Mouse (Mus musculus) limb, embryonic 11.5 days (tissue): ENCODE data around the gene Gm36245. TPM values are rescaled to one million over a fixed set of nuclear protein-coding genes. Genes with fewer than 3 reads are reported as not detected.
"Not testable (repeated sequence)": the region's sequence is repeated elsewhere in the genome, so short reads cannot be mapped to it uniquely, and the experiment has no call there.

Source experiments
- ATAC-seq: fragments of 200-750 bp; cut with Nextera tagmentation; 2 replicates; pipeline ENCODE4 v1.8.0; 2017; ENCODE audit warnings: low read depth; ENCODE audit not compliant: insufficient number of reproducible peaks, low FRiP score, low TSS enrichment
- DNase-seq: peaks from one replicate; pipeline ENCODE4 v3.0.0-alpha.2; 2015; ENCODE audit warnings: low spot score
- H3K27ac ChIP-seq: fragments of 300-500 bp; sonication (generic); replicated peaks from 2 replicates; pipeline ENCODE4 v1.5.1; 2014; ENCODE audit warnings: low read depth, mild to moderate bottlenecking, low read length
- H3K27me3 ChIP-seq: fragments of 300-500 bp; sonication (generic); 2 replicates; pipeline ENCODE4 v1.6.1; 2014; ENCODE audit warnings: mild to moderate bottlenecking, low read length, mixed read lengths; ENCODE audit not compliant: control insufficient read depth, insufficient read depth
- H3K36me3 ChIP-seq: fragments of 300-500 bp; sonication (generic); 2 replicates; pipeline ENCODE4 v1.6.1; 2014; ENCODE audit warnings: mild to moderate bottlenecking, low read length, moderate library complexity, mixed read lengths; ENCODE audit not compliant: control insufficient read depth, insufficient read depth
- H3K4me1 ChIP-seq: fragments of 300-500 bp; sonication (generic); 2 replicates; pipeline ENCODE4 v1.6.1; 2014; ENCODE audit warnings: low read length, mixed read lengths; ENCODE audit not compliant: control insufficient read depth, insufficient read depth
- H3K4me2 ChIP-seq: fragments of 300-500 bp; sonication (generic); 2 replicates; pipeline ENCODE4 v1.6.1; 2014; ENCODE audit warnings: low read depth, mild to moderate bottlenecking, moderate library complexity; ENCODE audit not compliant: severe bottlenecking
- H3K4me3 ChIP-seq: fragments of 300-500 bp; sonication (generic); 2 replicates; pipeline ENCODE4 v1.5.1; 2014; ENCODE audit warnings: low read depth, low read length
- H3K9ac ChIP-seq: fragments of 300-500 bp; sonication (generic); 2 replicates; pipeline ENCODE4 v1.6.1; 2014; ENCODE audit warnings: mild to moderate bottlenecking, low read length
- H3K9me3 ChIP-seq: fragments of 300-500 bp; sonication (generic); 2 replicates; pipeline ENCODE4 v1.6.1; 2016; ENCODE audit warnings: low read length; ENCODE audit not compliant: control insufficient read depth
- WGBS: fragments of 180-500 bp; shearing (Covaris S2); extraction: QIAGEN DNeasy Blood & Tissue Kit; methylation state at CpG from one replicate; pipeline ENCODE4 v1.1.7; 2014; 5-methylcytosine and 5-hydroxymethylcytosine counted together
- polyA plus RNA-seq: library from polyadenylated mRNA; unstranded; fragments of >200 nt; fragmentation: Nextera tagmentation; extraction: Ambion mirVana; gene quantifications from 2 replicates; pipeline ENCODE4 v1.2.1, GENCODE M21; 2014

Gene Gm36245
- polyA plus RNA-seq, 1 experiment from 2014 or later, result not detected

- Histone ChIP-seq H3K9me3 (no peaks in the 10 kb centered on the region), H3K4me1 (no peaks in the 10 kb centered on the region), H3K36me3 (no peaks in the 10 kb centered on the region), H3K9ac (no peak overlapping the region), H3K4me3 (no peak overlapping the region), H3K27me3 (no peaks in the 10 kb centered on the region), H3K27ac (no peak overlapping the region), H3K4me2 (no peak overlapping the region)
- no peak for DNase-seq
- 69% methylated on average over 1 of the region's 1 CpGs for WGBS
- no peak for ATAC-seq
These were observed 5.5 kb upstream of the Gm36245 start for GRCm38 (mm10) chr15:77593557-77593956.

GRCm38 (mm10) chr15:77595961-77596360, 3.1 kb upstream of the Gm36245 start, which contains the start of gene Apol10b:
Apol10b (minus strand) TSS chr15:77596125.
- DNase-seq (no peak), ATAC-seq (no peak)
- Histone ChIP-seq H3K4me2 (no peak within 1 kb of the TSS), H3K9ac (no peak within 1 kb of the TSS), H3K27me3 (no peaks in the 10 kb centered on the region), H3K9me3 (no peaks in the 10 kb centered on the region), H3K27ac (no peak within 1 kb of the TSS), H3K36me3 (no peaks in the 10 kb centered on the region), H3K4me3 (no peak within 1 kb of the TSS), H3K4me1 (no peaks in the 10 kb centered on the region)
- WGBS, result 62% methylated on average over 5 of the region's 5 CpGs

GRCm38 (mm10) chr15:77598429-77598828, 629 bp upstream of the Gm36245 start:
- Histone ChIP-seq H3K4me2 (no peak overlapping the region), H3K9ac (no peak overlapping the region), H3K36me3 (no peaks in the 10 kb centered on the region), H3K27ac (no peak overlapping the region), H3K27me3 (no peaks in the 10 kb centered on the region), H3K9me3 (no peaks in the 10 kb centered on the region), H3K4me1 (no peaks in the 10 kb centered on the region), H3K4me3 (no peak overlapping the region)
- ATAC-seq (no peak), DNase-seq (no peak)
- WGBS, result 60% methylated on average over 3 of the region's 3 CpGs

GRCm38 (mm10) chr15:77606069-77606468, 7.0 kb downstream of the Gm36245 start:
- ATAC-seq (no peak), DNase-seq (no peak)
- Histone ChIP-seq H3K27me3 (no peaks in the 10 kb centered on the region), H3K4me2 (no peak overlapping the region), H3K4me1 (no peaks in the 10 kb centered on the region), H3K4me3 (no peak overlapping the region), H3K9me3 (no peaks in the 10 kb centered on the region), H3K9ac (no peak overlapping the region), H3K36me3 (no peaks in the 10 kb centered on the region), H3K27ac (no peak overlapping the region)
- WGBS, result 95% methylated on average over 3 of the region's 3 CpGs

GRCm38 (mm10) chr15:77624710-77625109, 25.7 kb downstream of the Gm36245 start:
- no peaks in the 10 kb centered on the region for H3K27me3 ChIP-seq
- H3K9me3 ChIP-seq, result no peaks in the 10 kb centered on the region
- no peak overlapping the region for H3K9ac ChIP-seq
- ATAC-seq (no peak), DNase-seq (no peak)
- no peak overlapping the region for H3K4me2 ChIP-seq
- 93% methylated on average over 1 of the region's 1 CpGs for WGBS
- H3K4me1 ChIP-seq, result no peaks in the 10 kb centered on the region
- H3K27ac ChIP-seq, result no peak overlapping the region
- no peak overlapping the region for H3K4me3 ChIP-seq
- no peaks in the 10 kb centered on the region for H3K36me3 ChIP-seq

GRCm38 (mm10) chr15:77626471-77626870, 27.4 kb downstream of the Gm36245 start:
- ATAC-seq, H3K4me2 ChIP-seq, H3K4me3 ChIP-seq, H3K36me3 ChIP-seq, H3K27ac ChIP-seq, H3K27me3 ChIP-seq, H3K9ac ChIP-seq, H3K9me3 ChIP-seq, DNase-seq, H3K4me1 ChIP-seq: not testable (repeated sequence)
- 69% methylated on average over 4 of the region's 4 CpGs for WGBS

- not testable (repeated sequence) for H3K9me3 ChIP-seq, H3K9ac ChIP-seq, ATAC-seq, H3K4me3 ChIP-seq, H3K27me3 ChIP-seq, H3K27ac ChIP-seq, H3K4me2 ChIP-seq, H3K36me3 ChIP-seq, H3K4me1 ChIP-seq
- peak; percentile 31 for DNase-seq
- 60% methylated on average over 9 of the region's 9 CpGs for WGBS
These were observed 29.6 kb downstream of the Gm36245 start for GRCm38 (mm10) chr15:77628647-77629046.

GRCm38 (mm10) chr15:77629822-77630221, 30.8 kb downstream of the Gm36245 start:
- not testable (repeated sequence) for ATAC-seq, DNase-seq, H3K4me2 ChIP-seq, H3K9ac ChIP-seq, H3K27ac ChIP-seq, H3K36me3 ChIP-seq, H3K27me3 ChIP-seq, H3K4me3 ChIP-seq, H3K9me3 ChIP-seq, H3K4me1 ChIP-seq
- 91% methylated on average over 3 of the region's 3 CpGs for WGBS

- not testable (repeated sequence) for H3K9ac ChIP-seq, H3K27ac ChIP-seq, ATAC-seq, DNase-seq, H3K4me2 ChIP-seq, H3K27me3 ChIP-seq, H3K36me3 ChIP-seq, H3K4me3 ChIP-seq, H3K4me1 ChIP-seq, H3K9me3 ChIP-seq
- 78% methylated on average over 2 of the region's 2 CpGs for WGBS
These were observed 44.1 kb downstream of the Gm36245 start, which contains the start of gene Apol11b for GRCm38 (mm10) chr15:77643176-77643575. Apol11b (minus strand) TSS chr15:77643286.
